Mouse (Mus musculus) spleen, adult 2 months (tissue): Measurements from ENCODE around the gene Smg7.

Experiments used
- CTCF ChIP-seq: fragments of 200-500 bp; IDR thresholded peaks from 2 replicates; pipeline ENCODE4 v1.5.1; 2011; ENCODE audit warnings: mild to moderate bottlenecking, inconsistent platforms; ENCODE audit not compliant: insufficient read depth, insufficient read length, insufficient replicate concordance; ENCODE audit errors: extremely low read depth
- POLR2A ChIP-seq: fragments of 200-500 bp; IDR thresholded peaks from 2 replicates; pipeline ENCODE4 v1.6.1; 2011; ENCODE audit warnings: low read depth, low read length, inconsistent platforms

DNA sequence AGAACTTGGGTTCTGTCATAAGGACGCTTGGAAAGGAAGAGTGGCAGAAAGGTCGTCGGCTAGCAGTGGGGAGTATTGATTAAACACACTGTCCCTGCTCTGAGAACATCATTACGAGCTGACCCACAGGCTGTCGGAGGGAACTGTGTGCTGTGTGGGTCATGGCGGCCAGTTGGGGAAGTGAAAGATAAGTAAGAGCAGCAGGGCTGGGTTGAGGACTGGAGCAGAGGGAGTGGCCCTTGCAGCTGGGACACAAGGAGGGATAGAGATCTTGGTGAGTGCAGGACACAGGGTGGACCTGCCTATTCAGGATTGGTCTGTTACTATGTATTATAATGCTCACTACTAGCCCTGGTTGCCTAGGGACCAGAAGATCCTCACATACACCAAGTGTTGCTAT, 97.5 kb downstream of the Smg7 start:
- no peak for TF ChIP-seq POLR2A
- no peak for TF ChIP-seq CTCF
